In the genomic region with DNA sequence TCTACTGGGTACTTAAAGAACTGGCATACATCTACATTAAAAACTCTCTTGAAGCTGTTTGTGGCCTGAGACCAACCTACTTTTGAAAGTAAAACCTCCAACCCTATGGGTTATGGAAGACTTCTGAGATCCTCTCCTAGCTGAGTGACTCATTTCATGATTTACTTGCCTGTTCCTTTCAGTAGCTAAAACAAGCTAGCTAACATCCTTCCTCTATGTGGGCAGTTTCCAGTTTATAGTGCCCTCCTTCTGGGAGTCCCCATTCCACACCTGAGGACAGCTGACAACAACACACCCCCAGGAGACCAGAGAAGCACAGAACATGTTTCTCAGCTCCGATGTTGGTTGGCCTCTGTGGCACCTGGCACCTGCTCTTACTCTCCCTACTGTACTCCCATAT, we compare ENCODE assay signal across 17 mouse cellular contexts.
"Had no signal": no experiment of that assay in that cellular context is flagged by ENCODE, and none has a peak within 500 bp of the region (broad histone marks: within the 10 kb centered on the region; RNA-seq: fewer than 3 reads in every experiment).

No protein-coding gene starts in this region.

- H3K9me3 ChIP-seq: lung, embryonic 15.5 days; megakaryocyte, embryonic 14.5 days; midbrain, embryonic 13.5 days; midbrain, embryonic 15.5 days; neural tube, embryonic 12.5 days had no signal

- H3K9ac ChIP-seq: liver, postnatal 0 days; lung, embryonic 15.5 days; midbrain, embryonic 13.5 days; midbrain, embryonic 15.5 days; neural tube, embryonic 12.5 days had no signal

- H3K4me1 ChIP-seq: midbrain, embryonic 13.5 days; neural tube, embryonic 12.5 days had no signal

- ATAC-seq: liver, postnatal 0 days; lung, postnatal 0 days; midbrain, embryonic 13.5 days; midbrain, embryonic 15.5 days had no signal

- H3K27ac ChIP-seq: lung, embryonic 15.5 days; macrophage; midbrain, embryonic 13.5 days; midbrain, embryonic 15.5 days; neural tube, embryonic 12.5 days had no signal

- H3K4me3 ChIP-seq: lung, embryonic 15.5 days; megakaryocyte, embryonic 14.5 days; midbrain, embryonic 13.5 days; midbrain, embryonic 15.5 days; neural tube, embryonic 12.5 days had no signal

- DNase-seq: liver, postnatal 0 days; lung, adult 2 months; lung, postnatal 14 days; lung, postnatal 36 days; right cerebral cortex, postnatal 25 days; right cerebral cortex, postnatal 4 days; spleen, adult 18-20 months; thymus, adult 18-20 months; thymus, postnatal 14 days; thymus, postnatal 36 days had no signal

- H3K27me3 ChIP-seq: lung, embryonic 15.5 days; megakaryocyte, embryonic 14.5 days; midbrain, embryonic 13.5 days; midbrain, embryonic 15.5 days; neural tube, embryonic 12.5 days had no signal
